Mouse (Mus musculus) heart, postnatal 0 days (tissue): ENCODE data around the gene Stk4. TPM values are rescaled to one million over a fixed set of nuclear protein-coding genes. Genes with fewer than 3 reads are reported as not detected.

Experiments used
- ATAC-seq: fragments of 200-750 bp; cut with Nextera tagmentation; 2 replicates; pipeline ENCODE4 v1.8.0; 2017; ENCODE audit warnings: low read depth, moderate number of reproducible peaks, moderate library complexity; ENCODE audit not compliant: insufficient read depth
- DNase-seq: peaks from one replicate; pipeline ENCODE4 v3.0.0-alpha.2; 2016; ENCODE audit warnings: low spot score
- H3K27ac ChIP-seq: fragments of 300-500 bp; sonication (generic); 2 replicates; pipeline ENCODE4 v1.5.1; 2014; ENCODE audit warnings: low read depth, mild to moderate bottlenecking
- H3K27me3 ChIP-seq: fragments of 300-500 bp; sonication (generic); 2 replicates; pipeline ENCODE4 v1.6.1; 2014; ENCODE audit warnings: low read length, mixed read lengths; ENCODE audit not compliant: control insufficient read depth, insufficient read depth
- H3K36me3 ChIP-seq: fragments of 300-500 bp; sonication (generic); replicated peaks from 2 replicates; pipeline ENCODE4 v1.6.1; 2014; ENCODE audit warnings: low read length, mixed read lengths; ENCODE audit not compliant: control insufficient read depth, insufficient read depth
- H3K4me1 ChIP-seq: fragments of 300-500 bp; sonication (generic); 2 replicates; pipeline ENCODE4 v1.6.1; 2014; ENCODE audit warnings: antibody characterized with exemption; ENCODE audit not compliant: control insufficient read depth, insufficient read depth
- H3K4me2 ChIP-seq: fragments of 300-500 bp; sonication (generic); 2 replicates; pipeline ENCODE4 v1.6.1; 2014; ENCODE audit warnings: low read depth, mild to moderate bottlenecking, low read length, moderate library complexity
- H3K4me3 ChIP-seq: fragments of 300-500 bp; sonication (generic); 2 replicates; pipeline ENCODE4 v1.5.1; 2014; ENCODE audit warnings: low read depth, low read length
- H3K9ac ChIP-seq: fragments of 300-500 bp; sonication (generic); replicated peaks from 2 replicates; pipeline ENCODE4 v1.6.1; 2014; ENCODE audit warnings: low read depth, low read length, mixed read lengths
- H3K9me3 ChIP-seq: fragments of 300-500 bp; sonication (generic); replicated peaks from 2 replicates; pipeline ENCODE4 v1.6.1; 2016; ENCODE audit warnings: low read length; ENCODE audit not compliant: control insufficient read depth
- CTCF ChIP-seq: IDR thresholded peaks from 2 replicates; pipeline ENCODE4 v1.5.1; 2016; ENCODE audit warnings: antibody characterized with exemption, control low read depth, low read depth
- EP300 ChIP-seq: IDR thresholded peaks from 2 replicates; pipeline ENCODE4 v1.6.1; 2016; ENCODE audit warnings: antibody characterized with exemption, low read depth
- WGBS: fragments of 180-500 bp; shearing (Covaris S2); extraction: QIAGEN DNeasy Blood & Tissue Kit; methylation state at CpG from one replicate; pipeline ENCODE4 v1.1.7; 2014; 5-methylcytosine and 5-hydroxymethylcytosine counted together
- polyA plus RNA-seq: library from polyadenylated mRNA; unstranded; fragments of >200 nt; fragmentation: Nextera tagmentation; extraction: Ambion mirVana; gene quantifications from 2 replicates; pipeline ENCODE4 v1.2.1, GENCODE M21; 2015
- total RNA-seq: library from RNA; depleted of rRNA; stranded (reverse); fragments of >200 nt; gene quantifications from 2 replicates; pipeline ENCODE4 v1.2.3, GENCODE M21; 2014; ENCODE audit warnings: low replicate concordance; rRNA removed

Gene Stk4
- total and polyA plus RNA-seq, 2 experiments from 2014 or later = 8.6 to 16.6 TPM

DNA sequence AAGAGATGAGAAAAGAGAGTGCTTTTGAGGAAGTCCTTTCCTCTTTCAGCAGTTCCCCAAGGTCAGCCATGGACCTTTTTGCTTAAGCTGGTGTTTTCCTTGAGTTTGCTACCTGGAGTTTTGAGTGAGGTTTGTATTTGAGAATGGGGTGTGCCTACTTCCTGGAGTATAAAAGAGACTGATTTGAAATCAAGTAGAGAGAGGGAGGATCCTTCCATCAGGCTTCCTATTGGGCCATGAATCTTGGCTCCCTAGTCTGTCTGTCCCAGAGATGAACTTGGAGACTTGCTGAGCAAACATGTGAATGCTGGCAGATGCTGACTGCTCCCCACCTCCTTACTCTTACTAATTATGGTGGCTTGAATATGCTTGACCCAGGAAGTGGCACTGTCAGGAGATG lies 122.2 kb downstream of the Stk4 start:
- TF ChIP-seq EP300 (no peak), CTCF (no peak)

GRCm38 (mm10) chr2:164194959-164195630 lies 125.0 kb downstream of the Stk4 start:
- Histone ChIP-seq H3K4me3 (no peak overlapping the region), H3K27me3 (0 out of 2 replicates have a peak, but pooled peaks cover 4% of the 10 kb centered on the region), H3K9ac (no peak overlapping the region), H3K27ac (no peak overlapping the region), H3K4me1 (no peaks in the 10 kb centered on the region), H3K36me3 (no peaks in the 10 kb centered on the region), H3K9me3 (no peaks in the 10 kb centered on the region), H3K4me2 (no peak overlapping the region)
- ATAC-seq = no peak
- TF ChIP-seq CTCF (no peak), EP300 (no peak)
- DNase-seq = no peak
- 57% methylated on average over 5 of the region's 5 CpGs for WGBS

More for the DNA sequence above, 122.2 kb downstream of the Stk4 start:
- Histone ChIP-seq H3K27me3 (peaks cover 4% of the 10 kb centered on the region; the same call in 1 of the 2 replicates), H3K27ac (no peak overlapping the region), H3K4me2 (no peak overlapping the region), H3K9ac (no peak overlapping the region), H3K4me3 (no peak overlapping the region), H3K36me3 (no peaks in the 10 kb centered on the region), H3K4me1 (no peaks in the 10 kb centered on the region), H3K9me3 (no peaks in the 10 kb centered on the region)
- DNase-seq = no peak
- no peak for ATAC-seq

DNA sequence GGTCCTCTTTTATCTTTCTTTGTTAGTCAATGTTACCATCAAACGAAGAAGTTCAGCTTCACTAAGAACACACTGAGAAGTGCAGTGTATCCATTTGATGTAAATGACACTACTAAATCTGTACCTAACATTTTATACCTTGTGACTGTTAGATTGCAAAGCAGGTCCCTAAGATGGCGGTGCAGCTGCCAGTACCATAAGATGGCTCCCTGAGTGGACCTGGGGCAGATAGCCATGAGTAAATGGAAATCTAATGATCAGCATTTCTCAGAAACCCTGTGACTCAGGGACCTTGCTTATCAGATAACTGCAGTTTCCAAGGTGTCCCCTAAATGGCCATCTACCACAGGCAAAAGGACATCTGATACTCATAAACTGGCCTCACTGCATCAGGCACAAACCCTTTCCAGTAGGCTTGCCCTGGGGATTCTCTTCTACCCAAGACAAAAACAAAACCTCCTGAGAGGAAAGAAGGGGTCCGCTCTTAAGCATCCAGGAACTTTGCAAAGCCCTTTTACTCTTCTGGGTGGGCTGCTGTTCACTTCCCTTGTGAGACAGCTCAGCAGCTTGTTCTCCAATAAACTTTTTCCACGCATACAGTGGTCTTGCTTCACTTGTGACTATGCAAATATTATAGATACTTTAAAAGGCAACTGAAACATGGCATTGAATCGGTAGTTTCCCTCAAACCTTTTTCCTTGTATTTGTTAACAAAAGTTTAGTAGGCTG lies 126.0 kb downstream of the Stk4 start:
- Histone ChIP-seq H3K27me3 (0 out of 2 replicates have a peak, but pooled peaks cover 4% of the 10 kb centered on the region), H3K4me1 (no peaks in the 10 kb centered on the region), H3K36me3 (no peaks in the 10 kb centered on the region), H3K4me3 (no peak overlapping the region), H3K9ac (no peak overlapping the region), H3K4me2 (no peak overlapping the region), H3K27ac (no peak overlapping the region), H3K9me3 (no peaks in the 10 kb centered on the region)
- TF ChIP-seq CTCF (no peak), EP300 (no peak)
- WGBS = 83% methylated on average over 5 of the region's 5 CpGs
- no peak for DNase-seq
- no peak for ATAC-seq

DNA sequence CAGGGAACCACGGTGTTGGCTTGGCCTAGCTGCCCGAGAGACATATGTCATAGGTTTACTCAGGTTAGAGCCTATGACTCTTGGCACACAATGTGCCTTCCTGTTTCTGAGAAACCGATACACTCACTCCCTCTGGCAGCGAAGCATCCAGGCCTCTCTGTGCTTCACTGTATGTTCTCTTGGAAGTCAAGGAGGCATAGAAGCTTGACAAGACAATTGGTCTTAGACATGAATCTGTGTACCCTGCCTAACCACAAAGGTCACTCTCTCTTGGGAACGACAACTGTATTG lies 126.5 kb downstream of the Stk4 start:
- Histone ChIP-seq H3K9ac (no peak overlapping the region), H3K4me3 (no peak overlapping the region), H3K4me2 (no peak overlapping the region), H3K36me3 (no peaks in the 10 kb centered on the region), H3K9me3 (no peaks in the 10 kb centered on the region), H3K4me1 (no peaks in the 10 kb centered on the region), H3K27me3 (0 out of 2 replicates have a peak, but pooled peaks cover 4% of the 10 kb centered on the region), H3K27ac (no peak overlapping the region)
- no peak for DNase-seq
- 85% methylated on average over 5 of the region's 5 CpGs for WGBS
- ATAC-seq = no peak
- TF ChIP-seq EP300 (no peak), CTCF (no peak)

DNA sequence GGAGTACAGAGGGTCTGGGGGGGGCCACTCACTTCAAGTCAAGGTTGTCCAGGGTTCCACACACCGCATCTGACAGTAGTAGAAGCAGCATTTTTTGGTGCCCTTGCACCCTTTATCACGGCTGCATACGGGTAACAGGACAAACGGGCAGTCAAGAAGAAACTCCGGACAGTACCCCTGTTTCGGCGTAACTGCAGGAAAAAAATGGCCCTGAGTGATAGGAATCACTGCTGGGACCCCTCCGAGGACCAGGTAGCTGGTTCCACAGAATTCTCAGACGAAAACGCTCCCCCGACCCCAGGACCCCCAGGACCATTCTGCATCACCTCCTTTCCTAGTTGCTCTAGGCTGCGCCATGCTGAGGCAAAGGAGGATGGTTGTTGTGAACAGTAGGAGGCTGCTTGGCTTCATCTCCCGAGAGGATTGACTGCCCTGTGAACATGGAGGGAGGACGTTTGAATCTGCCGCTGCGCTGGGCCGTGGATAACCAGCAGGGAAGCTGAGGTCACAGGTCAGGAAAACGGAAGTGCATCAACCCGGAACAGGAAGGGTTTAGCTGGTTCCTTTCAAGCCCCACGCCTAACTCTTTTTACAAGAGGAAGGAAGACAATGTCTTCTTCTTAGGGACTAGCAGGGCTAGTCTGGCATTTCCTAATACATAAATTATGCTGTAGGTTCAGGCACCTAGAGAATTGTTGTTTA lies 129.7 kb downstream of the Stk4 start, which contains the start of gene Wfdc15a:
Gene Wfdc15a, minus strand, starts transcription at position 505 of the 702 bp plus-strand sequence.
- Histone ChIP-seq H3K27ac (no peak within 1 kb of the TSS), H3K27me3 (no peaks in the 10 kb centered on the region), H3K4me2 (no peak within 1 kb of the TSS), H3K9me3 (no peaks in the 10 kb centered on the region), H3K4me3 (no peak within 1 kb of the TSS), H3K9ac (no peak within 1 kb of the TSS), H3K4me1 (no peaks in the 10 kb centered on the region), H3K36me3 (no peaks in the 10 kb centered on the region)
- DNase-seq (no peak), ATAC-seq (no peak)
- TF ChIP-seq EP300 = no peak
- TF ChIP-seq CTCF = no peak
- WGBS = 72% methylated on average over 20 of the region's 20 CpGs

Other genes with a start within 250 kb of the Stk4 start
- gene Ccn5, start 249.5 kb upstream of the Stk4 start, total RNA-seq = 2.6 TPM in 1 of 2 replicates, not detected in the other
- gene Ccn5, start 249.5 kb upstream of the Stk4 start, polyA plus RNA-seq = 1.4 and 2.8 TPM in 2 replicates
- gene Kcnk15, start 216.7 kb upstream of the Stk4 start, total RNA-seq = not detected in 2 replicates
- not detected in 2 replicates for gene Kcnk15, start 216.7 kb upstream of the Stk4 start, polyA plus RNA-seq
- 0.08 and 2.0 TPM in 2 replicates for gene Rims4, start 151.6 kb upstream of the Stk4 start, total RNA-seq
- gene Rims4, start 151.6 kb upstream of the Stk4 start, polyA plus RNA-seq = 0.07 and 0.08 TPM in 2 replicates
- 31.8 and 35.0 TPM in 2 replicates for gene Ywhab, start 75.4 kb upstream of the Stk4 start, total RNA-seq
- gene Ywhab, start 75.4 kb upstream of the Stk4 start, polyA plus RNA-seq = 157 and 158 TPM in 2 replicates
- not detected in 2 replicates for gene Pabpc1l, start 44.9 kb upstream of the Stk4 start, total RNA-seq
- gene Pabpc1l, start 44.9 kb upstream of the Stk4 start, polyA plus RNA-seq = 0.56 and 1.0 TPM in 2 replicates
- gene Tomm34, start 847 bp downstream of the Stk4 start, total RNA-seq = 46.6 and 58.8 TPM in 2 replicates
- gene Tomm34, start 847 bp downstream of the Stk4 start, polyA plus RNA-seq = 34.8 and 35.1 TPM in 2 replicates
- 0.23 TPM in 1 of 2 replicates, not detected in the other for gene Kcns1, start 100.8 kb downstream of the Stk4 start, total RNA-seq
- 0.04 and 0.05 TPM in 2 replicates for gene Kcns1, start 100.8 kb downstream of the Stk4 start, polyA plus RNA-seq
- not detected in 2 replicates for gene Wfdc5, start 112.4 kb downstream of the Stk4 start, total RNA-seq
- gene Wfdc5, start 112.4 kb downstream of the Stk4 start, polyA plus RNA-seq = not detected in 2 replicates
- gene Wfdc12, start 120.3 kb downstream of the Stk4 start, total RNA-seq = not detected in 2 replicates
- not detected in 2 replicates for gene Wfdc12, start 120.3 kb downstream of the Stk4 start, polyA plus RNA-seq
- gene Wfdc15a, start 129.8 kb downstream of the Stk4 start, total RNA-seq = not detected in 2 replicates
- gene Wfdc15a, start 129.8 kb downstream of the Stk4 start, polyA plus RNA-seq = not detected in 2 replicates
- not detected in 2 replicates for gene Wfdc15b, start 151.3 kb downstream of the Stk4 start, total RNA-seq
- not detected in 2 replicates for gene Wfdc15b, start 151.3 kb downstream of the Stk4 start, polyA plus RNA-seq
- gene Svs2, start 168.1 kb downstream of the Stk4 start, total RNA-seq = not detected in 2 replicates
- not detected in 2 replicates for gene Svs2, start 168.1 kb downstream of the Stk4 start, polyA plus RNA-seq
- gene Svs3b, start 186.3 kb downstream of the Stk4 start, total RNA-seq = not detected in 2 replicates
- gene Svs3b, start 186.3 kb downstream of the Stk4 start, polyA plus RNA-seq = not detected in 2 replicates
- not detected in 2 replicates for gene Svs4, start 208.1 kb downstream of the Stk4 start, total RNA-seq
- gene Svs4, start 208.1 kb downstream of the Stk4 start, polyA plus RNA-seq = not detected in 2 replicates
- gene Svs3a, start 218.9 kb downstream of the Stk4 start, total RNA-seq = not detected in 2 replicates
- not detected in 2 replicates for gene Svs3a, start 218.9 kb downstream of the Stk4 start, polyA plus RNA-seq
- not detected in 2 replicates for gene Svs6, start 246.4 kb downstream of the Stk4 start, total RNA-seq
- gene Svs6, start 246.4 kb downstream of the Stk4 start, polyA plus RNA-seq = not detected in 2 replicates